In genomic region chr16:21208001-21208565, GRCm38 (mm10) we compare ENCODE assay signal across 8 mouse cellular contexts. TPM values are rescaled to one million over a fixed set of nuclear protein-coding genes. Genes with fewer than 3 reads are reported as not detected.
DNase-seq lines count a peak whose midpoint lies in the region; ATAC-seq and TF ChIP-seq lines count a peak whose summit lies in the region.
"Had no signal": no experiment of that assay in that cellular context is flagged by ENCODE, and none has a peak within 500 bp of the region (broad histone marks: within the 10 kb centered on the region; RNA-seq: fewer than 3 reads in every experiment).

No protein-coding gene starts in this region.

- H3K27me3 ChIP-seq in hindbrain, embryonic 13.5 days = no peaks in the 10 kb centered on the region
- no peaks in the 10 kb centered on the region for H3K27me3 ChIP-seq in lung, embryonic 14.5 days (ENCODE audit: insufficient read depth, low read length)
- H3K27me3 ChIP-seq in stomach, embryonic 15.5 days (replicated peaks) = no peaks in the 10 kb centered on the region

- H3K9ac ChIP-seq in hindbrain, embryonic 13.5 days = peak overlapping the region; percentile 53
- no peak overlapping the region for H3K9ac ChIP-seq in lung, embryonic 14.5 days
- H3K9ac ChIP-seq in stomach, embryonic 15.5 days = no peak overlapping the region

- intact Hi-C loops in left cerebral cortex, postnatal 4 days (cut with DNase I) = loop anchor here (5.0 kb wide), 1 partner anchor 124 kb away; no protein-coding TSS in a partner anchor
- intact Hi-C loops in left cerebral cortex, postnatal 25 days (cut with DNase I) = no loop called here

- peak overlapping the region; percentile 78; the same call in 1 of the 2 replicates for H3K4me3 ChIP-seq in hindbrain, embryonic 13.5 days
- H3K4me3 ChIP-seq in lung, embryonic 14.5 days (ENCODE audit: low read depth, low read length) = peak overlapping the region; percentile 92
- H3K4me3 ChIP-seq in stomach, embryonic 15.5 days (replicated peaks) = peak overlapping the region; percentile 91

- H3K4me2 ChIP-seq in hindbrain, embryonic 13.5 days = peak overlapping the region; percentile 72
- H3K4me2 ChIP-seq in lung, embryonic 14.5 days = peak overlapping the region; percentile 85
- H3K4me2 ChIP-seq in stomach, embryonic 15.5 days = peak overlapping the region; percentile 60

- WGBS in hindbrain, embryonic 13.5 days = 74% methylated on average over 4 of the region's 4 CpGs
- 51% methylated on average over 4 of the region's 4 CpGs for WGBS in lung, embryonic 14.5 days
- 48% methylated on average over 4 of the region's 4 CpGs for WGBS in stomach, embryonic 15.5 days

- no peaks in the 10 kb centered on the region for H3K9me3 ChIP-seq in hindbrain, embryonic 13.5 days
- no peaks in the 10 kb centered on the region for H3K9me3 ChIP-seq in lung, embryonic 14.5 days (ENCODE audit: low read depth, low read length)
- no peaks in the 10 kb centered on the region for H3K9me3 ChIP-seq in stomach, embryonic 15.5 days

- peaks cover 76% of the 10 kb centered on the region for H3K4me1 ChIP-seq in hindbrain, embryonic 13.5 days (replicated peaks)
- peaks cover 33% of the 10 kb centered on the region for H3K4me1 ChIP-seq in lung, embryonic 14.5 days (ENCODE audit: insufficient read depth)
- H3K4me1 ChIP-seq in stomach, embryonic 15.5 days = peaks cover 57% of the 10 kb centered on the region

- peak; percentile 48 for DNase-seq in left cerebral cortex, postnatal 4 days
- no peak for DNase-seq in left cerebral cortex, postnatal 25 days (ENCODE audit: low spot score in 2 of 2)
- no peak for DNase-seq in lung, embryonic 14.5 days
- no peak for DNase-seq in liver
- no peak for DNase-seq in cerebellum, postnatal 36 days
- DNase-seq: gastrocnemius, postnatal 36 days had no signal

- no peaks in the 10 kb centered on the region for H3K36me3 ChIP-seq in hindbrain, embryonic 13.5 days
- 0 out of 2 replicates have a peak, but pooled peaks cover 5% of the 10 kb centered on the region for H3K36me3 ChIP-seq in lung, embryonic 14.5 days (ENCODE audit: insufficient read depth)
- no peaks in the 10 kb centered on the region for H3K36me3 ChIP-seq in stomach, embryonic 15.5 days

- no peak for TF ChIP-seq CTCF in lung, embryonic 14.5 days (IDR thresholded peaks at IDR 0.05; ENCODE audit: low read depth)

- ATAC-seq in hindbrain, embryonic 13.5 days (ENCODE audit: low FRiP score) = no peak
- no peak for ATAC-seq in lung, embryonic 14.5 days (ENCODE audit: insufficient read depth)
- no peak for ATAC-seq in stomach, embryonic 15.5 days (ENCODE audit: insufficient read depth, low FRiP score, low read depth)

- H3K27ac ChIP-seq in hindbrain, embryonic 13.5 days = no peak overlapping the region
- H3K27ac ChIP-seq in lung, embryonic 14.5 days (ENCODE audit: low read depth) = peak overlapping the region; percentile 44; the same call in 1 of the 2 replicates
- peak overlapping the region; percentile 53; the same call in 1 of the 2 replicates for H3K27ac ChIP-seq in stomach, embryonic 15.5 days

RNA-seq across cellular contexts. Expression of gene Ephb3, which starts 3.5 kb away (rescaled TPM):
- 10 to 100 TPM; 18.8 to 19.8 TPM for total RNA-seq in left cerebral cortex, postnatal 4 days (2021)
- 10 to 100 TPM; 22.0 to 30.4 TPM for total RNA-seq in left cerebral cortex, postnatal 25 days (2021)
- polyA plus RNA-seq in hindbrain, embryonic 13.5 days (2015; fragmentation: Nextera tagmentation; extraction: Ambion mirVana) = 13.3 and 14.7 TPM in 2 replicates
- 29.7 and 33.2 TPM in 2 replicates for polyA plus RNA-seq in lung, embryonic 14.5 days (2014; fragmentation: Nextera tagmentation; extraction: Ambion mirVana)
- 20.4 and 21.8 TPM in 2 replicates for polyA plus RNA-seq in stomach, embryonic 15.5 days (2015; fragmentation: Nextera tagmentation; extraction: Ambion mirVana)

RNA-seq across cellular contexts. Expression of gene Teddm3, which starts 54.3 kb away (rescaled TPM):
- total RNA-seq in left cerebral cortex, postnatal 4 days (2021) = under 1 TPM in 1 of 2 experiments, not detected in 1; 0.44 TPM
- 1 to 10 TPM; 1.2 TPM for total RNA-seq in left cerebral cortex, postnatal 25 days (2021)
- 0.19 TPM in 1 of 2 replicates, not detected in the other for polyA plus RNA-seq in hindbrain, embryonic 13.5 days (2015; fragmentation: Nextera tagmentation; extraction: Ambion mirVana)
- polyA plus RNA-seq in lung, embryonic 14.5 days (2014; fragmentation: Nextera tagmentation; extraction: Ambion mirVana) = not detected in 2 replicates
- polyA plus RNA-seq in stomach, embryonic 15.5 days (2015; fragmentation: Nextera tagmentation; extraction: Ambion mirVana) = 1.8 and 5.8 TPM in 2 replicates
- total RNA-seq: gastrocnemius, postnatal 36 days had no signal
